Mouse (Mus musculus): ENCODE results near the gene Olfr1336. TPM values are rescaled to one million over a fixed set of nuclear protein-coding genes. Genes with fewer than 3 reads are reported as not detected.

Gene Olfr1336
- polyA plus RNA-seq (2014; fragmentation: Illumina TruSeq; extraction: RNeasy Lipid Tissue Mini Kit (QIAGEN cat#74804); ENCODE audit: low read depth, low replicate concordance): not detected

GRCm38 (mm10) chr7:6455868-6456267 is at the start of gene Olfr1336:
Olfr1336 (plus strand) TSS chr7:6456168.

DNA sequence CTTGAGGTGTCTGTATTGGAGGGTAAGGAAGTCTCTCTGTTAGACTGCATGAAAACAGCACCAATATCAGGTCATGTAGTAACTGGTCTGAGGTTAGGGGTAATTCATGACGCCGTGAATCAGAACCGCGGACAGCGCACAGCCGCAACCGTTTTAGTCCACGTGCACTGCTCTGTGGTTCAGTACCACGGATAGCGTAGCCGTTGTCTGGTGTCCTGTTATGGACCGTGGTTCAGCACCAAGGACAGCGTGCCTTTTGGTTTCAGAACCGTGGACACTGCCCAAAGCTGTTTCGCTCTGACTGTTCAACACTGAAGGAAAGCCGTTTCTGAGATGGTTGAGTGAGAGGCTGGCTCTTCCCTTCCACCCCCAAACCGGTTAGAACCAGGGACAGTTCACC is 45.9 kb upstream of the Olfr1336 start, which contains the start of gene Gm20715:
Gene Gm20715 (plus strand): TSS at position 235 of the 400 bp plus-strand sequence.

DNA sequence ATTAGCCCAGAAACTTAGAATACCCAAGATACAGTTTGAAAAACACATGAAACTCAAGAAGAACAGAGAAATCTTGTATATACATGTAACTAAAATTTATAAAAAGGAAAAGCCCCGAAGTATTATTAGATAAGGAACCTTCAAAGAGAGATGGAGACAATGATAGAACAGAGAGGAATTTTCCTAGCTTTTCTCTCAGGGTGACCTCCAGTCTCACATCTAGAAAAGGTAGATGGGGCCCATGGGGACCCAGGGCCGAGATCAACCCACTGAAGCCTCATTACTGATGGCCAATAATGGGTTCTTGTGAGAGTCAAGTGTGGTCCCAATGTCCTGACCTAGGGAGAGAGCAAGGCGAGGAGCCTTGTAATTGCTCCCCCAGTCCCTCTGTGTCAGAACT is 17.6 kb upstream of the Olfr1336 start, which contains the start of gene Olfr1344:
Gene Olfr1344 (plus strand): TSS at position 301 of the 400 bp plus-strand sequence.

DNA sequence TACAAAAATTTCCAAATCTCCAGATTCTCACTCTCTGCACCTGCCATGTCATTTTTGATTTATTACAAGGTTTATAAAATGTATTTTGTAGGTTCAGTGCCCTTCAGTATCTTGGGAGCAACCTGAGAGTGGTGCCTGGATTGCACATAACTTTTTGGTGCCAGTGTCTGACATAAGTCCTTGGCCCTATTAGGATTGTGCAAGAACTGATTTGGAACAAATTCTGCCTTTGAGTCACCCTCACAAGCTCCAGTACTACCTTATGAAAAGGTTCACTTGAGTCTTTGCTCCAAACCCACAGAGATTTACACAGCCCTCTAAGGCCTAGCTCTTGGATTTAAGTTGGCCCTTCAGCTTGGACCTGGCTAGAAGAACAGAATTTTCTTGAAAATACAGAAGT is 11.0 kb downstream of the Olfr1336 start, which contains the start of gene Olfr1346:
Gene Olfr1346 (plus strand): TSS at position 151 of the 400 bp plus-strand sequence.

GRCm38 (mm10) chr7:6486841-6487240 is 30.9 kb downstream of the Olfr1336 start, which contains the start of gene Olfr5:
Olfr5 (minus strand) TSS chr7:6486941.

DNA sequence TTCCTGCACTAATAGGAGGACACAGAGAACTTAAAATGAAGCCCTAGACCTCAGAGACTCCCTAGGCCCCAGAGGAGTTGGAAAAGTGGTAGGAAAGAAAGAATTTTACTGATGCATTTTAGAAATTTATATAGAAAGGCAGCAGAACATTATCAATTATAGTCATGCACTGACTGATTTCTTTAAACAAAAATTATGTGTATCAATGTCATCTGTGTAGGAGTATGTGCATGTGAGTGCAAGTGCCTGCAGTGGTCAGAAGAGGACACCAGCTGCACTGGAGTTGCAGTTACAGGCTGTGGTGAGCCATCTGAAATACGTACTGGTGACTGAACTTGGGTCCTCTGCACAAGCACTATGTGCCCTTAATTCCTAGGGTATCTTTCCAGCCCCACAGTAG is 43.7 kb downstream of the Olfr1336 start, which contains the start of gene Olfr1347:
Gene Olfr1347 (minus strand): TSS at position 101 of the 400 bp plus-strand sequence.

DNA sequence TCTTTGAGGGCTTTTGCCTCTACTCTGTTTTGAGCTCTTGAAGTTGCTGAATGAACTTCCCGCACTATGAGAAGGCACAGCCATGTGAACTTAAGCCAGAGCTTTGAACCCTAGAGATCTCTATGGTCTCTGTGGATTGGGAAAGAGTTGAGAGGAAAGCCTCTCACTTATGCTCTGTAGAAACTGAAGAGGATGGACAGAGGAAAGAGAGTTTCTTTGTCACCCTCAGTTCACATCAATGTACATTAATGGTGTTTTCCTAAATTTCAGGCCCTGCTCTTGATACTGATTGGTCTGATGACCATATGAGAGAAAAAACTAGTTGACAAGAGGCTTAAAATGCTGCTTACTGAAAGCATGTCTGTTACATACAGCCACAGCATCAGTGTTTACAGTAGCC is 52.7 kb downstream of the Olfr1336 start, which contains the start of gene Olfr1348:
Gene Olfr1348 (minus strand): TSS at position 101 of the 400 bp plus-strand sequence.

Other genes with a start within 250 kb of the Olfr1336 start
- not detected for gene Zscan5b, start 233.9 kb upstream of the Olfr1336 start, polyA plus RNA-seq (2014; fragmentation: Illumina TruSeq; extraction: RNeasy Lipid Tissue Mini Kit (QIAGEN cat#74804); ENCODE audit: low read depth, low replicate concordance)
- 1,688 TPM for gene Epp13, start 203.5 kb upstream of the Olfr1336 start, polyA plus RNA-seq (2014; fragmentation: Illumina TruSeq; extraction: RNeasy Lipid Tissue Mini Kit (QIAGEN cat#74804); ENCODE audit: low read depth, low replicate concordance)
- 5.4 TPM for gene Zfp667, start 169.6 kb upstream of the Olfr1336 start, polyA plus RNA-seq (2014; fragmentation: Illumina TruSeq; extraction: RNeasy Lipid Tissue Mini Kit (QIAGEN cat#74804); ENCODE audit: low read depth, low replicate concordance)
- gene Zfp583, start 124.9 kb upstream of the Olfr1336 start, polyA plus RNA-seq (2014; fragmentation: Illumina TruSeq; extraction: RNeasy Lipid Tissue Mini Kit (QIAGEN cat#74804); ENCODE audit: low read depth, low replicate concordance): 2.5 TPM
- gene Gm3854, start 112.4 kb upstream of the Olfr1336 start, polyA plus RNA-seq (2014; fragmentation: Illumina TruSeq; extraction: RNeasy Lipid Tissue Mini Kit (QIAGEN cat#74804); ENCODE audit: low read depth, low replicate concordance): 0.71 TPM
- gene Zfp78, start 92.9 kb upstream of the Olfr1336 start, polyA plus RNA-seq (2014; fragmentation: Illumina TruSeq; extraction: RNeasy Lipid Tissue Mini Kit (QIAGEN cat#74804); ENCODE audit: low read depth, low replicate concordance): 3.4 TPM
- 7.0 TPM for gene Zfp28, start 72.9 kb upstream of the Olfr1336 start, polyA plus RNA-seq (2014; fragmentation: Illumina TruSeq; extraction: RNeasy Lipid Tissue Mini Kit (QIAGEN cat#74804); ENCODE audit: low read depth, low replicate concordance)
- not detected for gene Smim17, start 57.5 kb upstream of the Olfr1336 start, polyA plus RNA-seq (2014; fragmentation: Illumina TruSeq; extraction: RNeasy Lipid Tissue Mini Kit (QIAGEN cat#74804); ENCODE audit: low read depth, low replicate concordance)
- 0.10 TPM for gene Gm20715, start 45.9 kb upstream of the Olfr1336 start, polyA plus RNA-seq (2014; fragmentation: Illumina TruSeq; extraction: RNeasy Lipid Tissue Mini Kit (QIAGEN cat#74804); ENCODE audit: low read depth, low replicate concordance)
- gene Olfr1344, start 17.5 kb upstream of the Olfr1336 start, polyA plus RNA-seq (2014; fragmentation: Illumina TruSeq; extraction: RNeasy Lipid Tissue Mini Kit (QIAGEN cat#74804); ENCODE audit: low read depth, low replicate concordance): not detected
- not detected for gene Olfr1346, start 10.9 kb downstream of the Olfr1336 start, polyA plus RNA-seq (2014; fragmentation: Illumina TruSeq; extraction: RNeasy Lipid Tissue Mini Kit (QIAGEN cat#74804); ENCODE audit: low read depth, low replicate concordance)
- not detected for gene Olfr5, start 30.8 kb downstream of the Olfr1336 start, polyA plus RNA-seq (2014; fragmentation: Illumina TruSeq; extraction: RNeasy Lipid Tissue Mini Kit (QIAGEN cat#74804); ENCODE audit: low read depth, low replicate concordance)
- gene Olfr1347, start 43.6 kb downstream of the Olfr1336 start, polyA plus RNA-seq (2014; fragmentation: Illumina TruSeq; extraction: RNeasy Lipid Tissue Mini Kit (QIAGEN cat#74804); ENCODE audit: low read depth, low replicate concordance): not detected
- not detected for gene Olfr1348, start 52.6 kb downstream of the Olfr1336 start, polyA plus RNA-seq (2014; fragmentation: Illumina TruSeq; extraction: RNeasy Lipid Tissue Mini Kit (QIAGEN cat#74804); ENCODE audit: low read depth, low replicate concordance)
- gene Olfr1349, start 66.8 kb downstream of the Olfr1336 start, polyA plus RNA-seq (2014; fragmentation: Illumina TruSeq; extraction: RNeasy Lipid Tissue Mini Kit (QIAGEN cat#74804); ENCODE audit: low read depth, low replicate concordance): 0.14 TPM
- not detected for gene Olfr1350, start 108.7 kb downstream of the Olfr1336 start, polyA plus RNA-seq (2014; fragmentation: Illumina TruSeq; extraction: RNeasy Lipid Tissue Mini Kit (QIAGEN cat#74804); ENCODE audit: low read depth, low replicate concordance)
- gene Zim1, start 240.3 kb downstream of the Olfr1336 start, polyA plus RNA-seq (2014; fragmentation: Illumina TruSeq; extraction: RNeasy Lipid Tissue Mini Kit (QIAGEN cat#74804); ENCODE audit: low read depth, low replicate concordance): 1.4 TPM